Mouse (Mus musculus): ENCODE measurements around the gene Supt4a. TPM values are rescaled to one million over a fixed set of nuclear protein-coding genes. Genes with fewer than 3 reads are reported as not detected.

Supt4a gene
- polyA plus RNA-seq, 1 experiment, result 62.2 TPM

- Histone ChIP-seq H3K36me3 (ENCODE audit: control insufficient read depth, insufficient read depth, low read length) (no peaks in the 10 kb centered on the region), H3K27me3 (ENCODE audit: control insufficient read depth, insufficient read depth, low read length) (no peaks in the 10 kb centered on the region), H3K4me3 (ENCODE audit: extremely low read depth, insufficient read depth, insufficient read length) (peak overlapping the region; percentile 36), H3K27ac (ENCODE audit: insufficient read depth, low read length) (no peak overlapping the region), H3K4me1 (ENCODE audit: control insufficient read depth, insufficient read depth, insufficient read length) (peaks cover 2% of the 10 kb centered on the region; the same call in 1 of the 2 replicates)
- TF ChIP-seq POLR2A (IDR thresholded peaks at IDR 0.05; ENCODE audit: low read depth, low read length) (no peak), CTCF (IDR thresholded peaks at IDR 0.05; ENCODE audit: extremely low read depth, insufficient read depth, insufficient read length, insufficient replicate concordance) (no peak)
- WGBS, result 20% methylated on average over 21 of the region's 21 CpGs
- no peak for DNase-seq (ENCODE audit: low read depth in 1 of 2, low spot score in 2 of 2)
These were observed 27.7 kb upstream of the Supt4a start for GRCm38 (mm10) chr11:87709513-87710261.

GRCm38 (mm10) chr11:87710262-87710615 lies 27.1 kb upstream of the Supt4a start:
- H3K27ac ChIP-seq (ENCODE audit: insufficient read depth, low read length), result no peak overlapping the region
- no peaks in the 10 kb centered on the region for H3K27me3 ChIP-seq (ENCODE audit: control insufficient read depth, insufficient read depth, low read length)
- no peaks in the 10 kb centered on the region for H3K36me3 ChIP-seq (ENCODE audit: control insufficient read depth, insufficient read depth, low read length)
- no peak overlapping the region for H3K4me3 ChIP-seq (ENCODE audit: extremely low read depth, insufficient read depth, insufficient read length)
- TF ChIP-seq CTCF (IDR thresholded peaks at IDR 0.05; ENCODE audit: extremely low read depth, insufficient read depth, insufficient read length, insufficient replicate concordance), result no peak
- TF ChIP-seq POLR2A (IDR thresholded peaks at IDR 0.05; ENCODE audit: low read depth, low read length), result no peak
- DNase-seq (ENCODE audit: low read depth in 1 of 2, low spot score in 2 of 2), result no peak
- peaks cover 2% of the 10 kb centered on the region; the same call in 1 of the 2 replicates for H3K4me1 ChIP-seq (ENCODE audit: control insufficient read depth, insufficient read depth, insufficient read length)
- WGBS, result 74% methylated on average over 7 of the region's 7 CpGs

- DNase-seq (ENCODE audit: low read depth in 1 of 2, low spot score in 2 of 2), result no peak
- Histone ChIP-seq H3K27me3 (ENCODE audit: control insufficient read depth, insufficient read depth, low read length) (no peaks in the 10 kb centered on the region), H3K4me3 (ENCODE audit: extremely low read depth, insufficient read depth, insufficient read length) (no peak overlapping the region), H3K4me1 (ENCODE audit: control insufficient read depth, insufficient read depth, insufficient read length) (peaks cover 2% of the 10 kb centered on the region; the same call in 1 of the 2 replicates), H3K27ac (ENCODE audit: insufficient read depth, low read length) (no peak overlapping the region), H3K36me3 (ENCODE audit: control insufficient read depth, insufficient read depth, low read length) (no peaks in the 10 kb centered on the region)
- TF ChIP-seq POLR2A (IDR thresholded peaks at IDR 0.05; ENCODE audit: low read depth, low read length) (no peak), CTCF (IDR thresholded peaks at IDR 0.05; ENCODE audit: extremely low read depth, insufficient read depth, insufficient read length, insufficient replicate concordance) (no peak)
- 63% methylated on average over 4 of the region's 4 CpGs for WGBS
These were observed 25.2 kb upstream of the Supt4a start for GRCm38 (mm10) chr11:87712188-87712587.

GRCm38 (mm10) chr11:87715999-87716398 lies 21.4 kb upstream of the Supt4a start:
- 86% methylated on average over 4 of the region's 4 CpGs for WGBS
- no peak for TF ChIP-seq CTCF (IDR thresholded peaks at IDR 0.05; ENCODE audit: extremely low read depth, insufficient read depth, insufficient read length, insufficient replicate concordance)
- TF ChIP-seq POLR2A (IDR thresholded peaks at IDR 0.05; ENCODE audit: low read depth, low read length), result no peak
- DNase-seq (ENCODE audit: low read depth in 1 of 2, low spot score in 2 of 2), result no peak
- Histone ChIP-seq H3K27me3 (ENCODE audit: control insufficient read depth, insufficient read depth, low read length) (no peaks in the 10 kb centered on the region), H3K36me3 (ENCODE audit: control insufficient read depth, insufficient read depth, low read length) (no peaks in the 10 kb centered on the region), H3K4me1 (ENCODE audit: control insufficient read depth, insufficient read depth, insufficient read length) (peaks cover 6% of the 10 kb centered on the region; the same call in 1 of the 2 replicates), H3K4me3 (ENCODE audit: extremely low read depth, insufficient read depth, insufficient read length) (no peak overlapping the region), H3K27ac (ENCODE audit: insufficient read depth, low read length) (no peak overlapping the region)

- no peak for TF ChIP-seq CTCF (IDR thresholded peaks at IDR 0.05; ENCODE audit: extremely low read depth, insufficient read depth, insufficient read length, insufficient replicate concordance)
- TF ChIP-seq POLR2A (IDR thresholded peaks at IDR 0.05; ENCODE audit: low read depth, low read length), result no peak
- 49% methylated on average over 7 of the region's 7 CpGs for WGBS
- 0 out of 2 replicates have a peak overlapping the region, but pooled peaks have one; percentile 15 for H3K4me3 ChIP-seq (ENCODE audit: extremely low read depth, insufficient read depth, insufficient read length)
- peaks cover 9% of the 10 kb centered on the region; the same call in 1 of the 2 replicates for H3K4me1 ChIP-seq (ENCODE audit: control insufficient read depth, insufficient read depth, insufficient read length)
- no peaks in the 10 kb centered on the region for H3K27me3 ChIP-seq (ENCODE audit: control insufficient read depth, insufficient read depth, low read length)
- H3K36me3 ChIP-seq (ENCODE audit: control insufficient read depth, insufficient read depth, low read length), result no peaks in the 10 kb centered on the region
- H3K27ac ChIP-seq (ENCODE audit: insufficient read depth, low read length), result peak overlapping the region; percentile 67
- DNase-seq (ENCODE audit: low read depth in 1 of 2, low spot score in 2 of 2), result no peak
These were observed 17.8 kb upstream of the Supt4a start for GRCm38 (mm10) chr11:87719526-87719925.

- H3K4me1 ChIP-seq (ENCODE audit: control insufficient read depth, insufficient read depth, insufficient read length), result peaks cover 9% of the 10 kb centered on the region; the same call in 1 of the 2 replicates
- no peaks in the 10 kb centered on the region for H3K27me3 ChIP-seq (ENCODE audit: control insufficient read depth, insufficient read depth, low read length)
- peak in 1 of 2 experiments; percentile 37 for DNase-seq (ENCODE audit: low read depth in 1 of 2, low spot score in 2 of 2)
- no peaks in the 10 kb centered on the region for H3K36me3 ChIP-seq (ENCODE audit: control insufficient read depth, insufficient read depth, low read length)
- H3K4me3 ChIP-seq (ENCODE audit: extremely low read depth, insufficient read depth, insufficient read length), result peak overlapping the region; percentile 33; the same call in 1 of the 2 replicates
- 67% methylated on average over 9 of the region's 9 CpGs for WGBS
- TF ChIP-seq POLR2A (IDR thresholded peaks at IDR 0.05; ENCODE audit: low read depth, low read length), result no peak
- TF ChIP-seq CTCF (IDR thresholded peaks at IDR 0.05; ENCODE audit: extremely low read depth, insufficient read depth, insufficient read length, insufficient replicate concordance), result peak; percentile 31; the same call in 1 of the 2 replicates
- H3K27ac ChIP-seq (ENCODE audit: insufficient read depth, low read length), result peak overlapping the region; percentile 78
These were observed 17.0 kb upstream of the Supt4a start for GRCm38 (mm10) chr11:87720324-87720723.

- Histone ChIP-seq H3K27me3 (ENCODE audit: control insufficient read depth, insufficient read depth, low read length) (no peaks in the 10 kb centered on the region), H3K36me3 (ENCODE audit: control insufficient read depth, insufficient read depth, low read length) (no peaks in the 10 kb centered on the region), H3K27ac (ENCODE audit: insufficient read depth, low read length) (peak overlapping the region; percentile 78), H3K4me1 (ENCODE audit: control insufficient read depth, insufficient read depth, insufficient read length) (peaks cover 9% of the 10 kb centered on the region; the same call in 1 of the 2 replicates), H3K4me3 (ENCODE audit: extremely low read depth, insufficient read depth, insufficient read length) (no peak overlapping the region)
- 35% methylated on average over 9 of the region's 9 CpGs for WGBS
- peak; percentile 53 to 57 for DNase-seq (ENCODE audit: low read depth in 1 of 2, low spot score in 2 of 2)
- TF ChIP-seq POLR2A (IDR thresholded peaks at IDR 0.05; ENCODE audit: low read depth, low read length) (no peak), CTCF (IDR thresholded peaks at IDR 0.05; ENCODE audit: extremely low read depth, insufficient read depth, insufficient read length, insufficient replicate concordance) (no peak)
These were observed 16.5 kb upstream of the Supt4a start for GRCm38 (mm10) chr11:87720839-87721238.
